Mouse (Mus musculus): ENCODE measurements at regions not wholly inside any gene's neighbourhood (a gene's known extent, or its start where the extent isn't known, plus 50 kb on each side); places are given as distances from the start of the nearest gene placed in this dataset.

DNA sequence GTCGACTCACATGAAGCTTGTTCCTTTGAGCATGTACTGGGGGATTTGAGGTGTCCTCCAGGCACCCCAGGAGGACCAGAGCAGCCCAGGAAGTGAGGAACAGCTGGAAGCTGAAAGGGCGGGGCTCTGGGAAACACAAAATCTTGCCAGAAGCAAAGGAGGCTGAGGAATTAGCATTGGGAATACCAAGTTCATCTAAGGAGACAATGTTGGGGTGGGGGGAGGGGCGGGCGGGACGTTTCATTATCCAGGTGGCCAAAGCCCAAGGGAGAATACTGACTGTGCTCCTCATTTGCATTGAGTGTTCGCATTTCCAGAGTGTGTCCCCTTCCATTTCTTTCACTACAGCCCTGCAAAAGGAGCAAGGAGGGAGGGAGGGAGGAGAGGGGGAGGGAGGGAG is 60.3 kb downstream of the Gm11733 start:
- Histone ChIP-seq H3K4me1 (ENCODE audit: control insufficient read depth in 2 of 2, insufficient read depth in 2 of 2, low read length in 2 of 2, poor library complexity in 1 of 2) (peaks cover 6 to 28% of the 10 kb centered on the region in 2 experiments; a peak in 3 of 4 replicates), H3K9me3 (ENCODE audit: control insufficient read depth, insufficient read depth, low read depth, low read length) (no peaks in the 10 kb centered on the region), H3K9ac (ENCODE audit: insufficient read depth, low read depth, low read length, poor library complexity, severe bottlenecking) (no peak overlapping the region), H3K27ac (ENCODE audit: insufficient read depth, low read depth, low read length, poor library complexity, severe bottlenecking) (no peak overlapping the region; the same call in 1 of the 2 replicates), H3K4me3 (ENCODE audit: insufficient read depth in 1 of 2, low read depth in 1 of 2, low read length in 2 of 2, poor library complexity in 1 of 2, severe bottlenecking in 1 of 2) (no peak overlapping the region), H3K36me3 (ENCODE audit: control insufficient read depth, insufficient read depth, low read length, poor library complexity, severe bottlenecking) (no peaks in the 10 kb centered on the region)
- DNase-seq (ENCODE audit: low read depth, low spot score) = peak; percentile 75
- TF ChIP-seq ZC3H11A (IDR thresholded peaks at IDR 0.05; ENCODE audit: borderline replicate concordance, low read depth, low read length) (no peak), ZNF384 (IDR thresholded peaks at IDR 0.05; ENCODE audit: low read depth, low read length) (no peak), MAFK (IDR thresholded peaks at IDR 0.05; ENCODE audit: insufficient read depth, low read depth, low read length) (no peak), CHD2 (IDR thresholded peaks at IDR 0.05; ENCODE audit: low read depth, low read length) (no peak), HCFC1 (IDR thresholded peaks at IDR 0.05; ENCODE audit: borderline replicate concordance, insufficient read depth, low read length) (no peak)
- in situ Hi-C loops (cut with MboI; ENCODE audit: low sequenced_read_pairs in 2 of 2, unreplicated experiment in 2 of 2) = no loop called here

DNA sequence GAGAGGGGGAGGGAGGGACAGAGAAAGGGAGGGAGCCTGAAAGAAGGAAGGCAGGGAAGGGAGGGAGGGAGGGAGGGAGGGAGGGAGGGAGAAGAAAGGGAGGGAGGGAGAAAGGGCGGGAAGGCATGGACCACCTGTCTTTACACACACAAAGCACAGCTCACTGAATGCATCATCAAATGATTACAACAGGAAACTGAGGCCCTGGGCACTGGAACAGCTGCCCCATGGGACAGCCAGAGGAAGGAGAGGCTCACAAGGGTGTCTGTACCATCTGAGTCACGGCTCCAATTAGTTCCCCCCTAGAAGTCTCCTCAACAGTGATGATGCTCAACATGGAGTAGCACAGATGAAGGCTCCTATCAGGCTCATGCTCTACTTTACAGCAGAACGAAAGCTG is 60.8 kb downstream of the Gm11733 start:
- H3K4me1 ChIP-seq (ENCODE audit: control insufficient read depth in 2 of 2, insufficient read depth in 2 of 2, low read length in 2 of 2, poor library complexity in 1 of 2) = peaks cover 6 to 28% of the 10 kb centered on the region in 2 experiments; a peak in 3 of 4 replicates
- in situ Hi-C loops (cut with MboI; ENCODE audit: low sequenced_read_pairs in 2 of 2, unreplicated experiment in 2 of 2) = no loop called here
- no peak overlapping the region for H3K4me3 ChIP-seq (ENCODE audit: insufficient read depth in 1 of 2, low read depth in 1 of 2, low read length in 2 of 2, poor library complexity in 1 of 2, severe bottlenecking in 1 of 2)
- DNase-seq (ENCODE audit: low read depth, low spot score) = peak; percentile 21
- no peak overlapping the region for H3K9ac ChIP-seq (ENCODE audit: insufficient read depth, low read depth, low read length, poor library complexity, severe bottlenecking)
- TF ChIP-seq ZC3H11A (IDR thresholded peaks at IDR 0.05; ENCODE audit: borderline replicate concordance, low read depth, low read length) (no peak), CHD2 (IDR thresholded peaks at IDR 0.05; ENCODE audit: low read depth, low read length) (no peak), ZNF384 (IDR thresholded peaks at IDR 0.05; ENCODE audit: low read depth, low read length) (no peak), MAFK (IDR thresholded peaks at IDR 0.05; ENCODE audit: insufficient read depth, low read depth, low read length) (no peak), HCFC1 (IDR thresholded peaks at IDR 0.05; ENCODE audit: borderline replicate concordance, insufficient read depth, low read length) (no peak)
- no peaks in the 10 kb centered on the region for H3K9me3 ChIP-seq (ENCODE audit: control insufficient read depth, insufficient read depth, low read depth, low read length)
- peak overlapping the region; percentile 70 for H3K27ac ChIP-seq (ENCODE audit: insufficient read depth, low read depth, low read length, poor library complexity, severe bottlenecking)
- no peaks in the 10 kb centered on the region for H3K36me3 ChIP-seq (ENCODE audit: control insufficient read depth, insufficient read depth, low read length, poor library complexity, severe bottlenecking)

DNA sequence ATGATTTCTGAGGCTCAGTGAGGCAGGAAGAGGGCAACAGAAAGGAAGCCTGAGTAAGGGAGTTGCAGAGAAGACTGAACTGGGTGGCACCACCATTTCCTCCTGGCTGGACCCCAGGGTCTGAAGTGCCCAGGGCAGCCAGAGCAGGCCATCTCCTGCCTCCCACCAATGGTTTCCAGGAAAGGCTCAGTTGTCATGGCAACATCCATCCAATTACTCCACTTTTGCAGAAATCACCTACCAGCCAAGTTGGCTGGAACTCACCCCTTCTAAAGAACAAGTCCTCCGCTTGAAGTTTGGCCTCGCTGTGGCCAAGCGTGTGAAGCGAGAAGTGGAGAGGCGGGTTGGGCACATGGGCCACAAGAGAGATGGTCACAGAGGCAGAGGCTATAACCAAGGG is 67.8 kb downstream of the Gm11733 start:
- in situ Hi-C loops (cut with MboI; ENCODE audit: low sequenced_read_pairs in 2 of 2, unreplicated experiment in 2 of 2) = no loop called here
- Histone ChIP-seq H3K9ac (ENCODE audit: insufficient read depth, low read depth, low read length, poor library complexity, severe bottlenecking) (no peak overlapping the region), H3K4me1 (ENCODE audit: control insufficient read depth in 2 of 2, insufficient read depth in 2 of 2, low read length in 2 of 2, poor library complexity in 1 of 2) (peaks cover 0 to 11% of the 10 kb centered on the region in 2 experiments; a peak in 1 of 4 replicates), H3K36me3 (ENCODE audit: control insufficient read depth, insufficient read depth, low read length, poor library complexity, severe bottlenecking) (no peaks in the 10 kb centered on the region), H3K4me3 (ENCODE audit: insufficient read depth in 1 of 2, low read depth in 1 of 2, low read length in 2 of 2, poor library complexity in 1 of 2, severe bottlenecking in 1 of 2) (no peak overlapping the region), H3K27ac (ENCODE audit: insufficient read depth, low read depth, low read length, poor library complexity, severe bottlenecking) (no peak overlapping the region), H3K9me3 (ENCODE audit: control insufficient read depth, insufficient read depth, low read depth, low read length) (no peaks in the 10 kb centered on the region)
- DNase-seq (ENCODE audit: low read depth, low spot score) = no peak
- TF ChIP-seq ZC3H11A (IDR thresholded peaks at IDR 0.05; ENCODE audit: borderline replicate concordance, low read depth, low read length) (no peak), CHD2 (IDR thresholded peaks at IDR 0.05; ENCODE audit: low read depth, low read length) (no peak), HCFC1 (IDR thresholded peaks at IDR 0.05; ENCODE audit: borderline replicate concordance, insufficient read depth, low read length) (no peak), MAFK (IDR thresholded peaks at IDR 0.05; ENCODE audit: insufficient read depth, low read depth, low read length) (no peak), ZNF384 (IDR thresholded peaks at IDR 0.05; ENCODE audit: low read depth, low read length) (no peak)

DNA sequence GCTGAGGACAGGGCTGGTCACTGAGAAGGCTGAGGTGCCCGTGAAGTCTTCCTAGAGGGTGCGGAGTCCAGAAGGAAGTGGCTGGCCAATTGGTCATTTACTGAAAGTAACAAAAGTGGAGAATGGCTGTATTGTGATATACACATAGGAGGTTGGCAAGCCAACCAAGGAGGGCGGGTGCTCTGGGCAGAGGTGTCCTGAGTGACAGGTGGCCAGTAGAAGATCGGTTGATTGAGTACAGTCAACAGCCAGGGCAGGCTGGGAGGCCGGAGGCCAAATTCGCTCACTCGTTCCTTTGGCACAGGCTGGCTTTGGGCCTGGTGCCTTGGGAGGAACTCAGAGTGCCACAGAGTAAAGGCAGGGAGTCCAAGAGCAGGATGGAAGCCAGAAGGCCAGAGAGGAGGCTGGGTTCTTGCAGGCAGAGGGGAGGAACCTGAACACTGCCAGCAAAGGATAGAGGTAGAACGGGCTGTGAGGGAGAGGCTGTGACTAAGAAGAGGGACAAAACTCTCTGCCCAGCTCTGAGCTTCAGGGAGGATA is 68.3 kb downstream of the Gm11733 start:
- no peak for DNase-seq (ENCODE audit: low read depth, low spot score)
- H3K27ac ChIP-seq (ENCODE audit: insufficient read depth, low read depth, low read length, poor library complexity, severe bottlenecking) = no peak overlapping the region
- H3K36me3 ChIP-seq (ENCODE audit: control insufficient read depth, insufficient read depth, low read length, poor library complexity, severe bottlenecking) = no peaks in the 10 kb centered on the region
- peaks cover 0 to 11% of the 10 kb centered on the region in 2 experiments; a peak in 1 of 4 replicates for H3K4me1 ChIP-seq (ENCODE audit: control insufficient read depth in 2 of 2, insufficient read depth in 2 of 2, low read length in 2 of 2, poor library complexity in 1 of 2)
- in situ Hi-C loops (cut with MboI; ENCODE audit: low sequenced_read_pairs in 2 of 2, unreplicated experiment in 2 of 2) = no loop called here
- H3K9me3 ChIP-seq (ENCODE audit: control insufficient read depth, insufficient read depth, low read depth, low read length) = no peaks in the 10 kb centered on the region
- H3K4me3 ChIP-seq (ENCODE audit: insufficient read depth in 1 of 2, low read depth in 1 of 2, low read length in 2 of 2, poor library complexity in 1 of 2, severe bottlenecking in 1 of 2) = no peak overlapping the region
- no peak overlapping the region for H3K9ac ChIP-seq (ENCODE audit: insufficient read depth, low read depth, low read length, poor library complexity, severe bottlenecking)
- TF ChIP-seq ZNF384 (IDR thresholded peaks at IDR 0.05; ENCODE audit: low read depth, low read length) = no peak
- no peak for TF ChIP-seq CHD2 (IDR thresholded peaks at IDR 0.05; ENCODE audit: low read depth, low read length)
- no peak for TF ChIP-seq HCFC1 (IDR thresholded peaks at IDR 0.05; ENCODE audit: borderline replicate concordance, insufficient read depth, low read length)
- no peak for TF ChIP-seq MAFK (IDR thresholded peaks at IDR 0.05; ENCODE audit: insufficient read depth, low read depth, low read length)
- TF ChIP-seq ZC3H11A (IDR thresholded peaks at IDR 0.05; ENCODE audit: borderline replicate concordance, low read depth, low read length) = no peak

All from ES-E14 (cell line).